Mouse (Mus musculus): ENCODE results near the gene Zfp36.

GRCm38 (mm10) chr7:28341381-28341780, 38.7 kb downstream of the Zfp36 start:
- TF ChIP-seq CTCF (IDR thresholded peaks at IDR 0.05), result no peak
- no peak for TF ChIP-seq POLR2A (IDR thresholded peaks at IDR 0.05; ENCODE audit: insufficient read depth, low read depth, low read length)
- no peak for TF ChIP-seq EP300 (IDR thresholded peaks at IDR 0.05; ENCODE audit: insufficient read depth, low read depth, low read length)
